Mouse (Mus musculus) ES-E14 (cell line): ENCODE measurements at regions not wholly inside any gene's neighbourhood (a gene's known extent, or its start where the extent isn't known, plus 50 kb on each side); places are given as distances from the start of the nearest gene placed in this dataset.

ENCODE experiments used
- DNase-seq: peaks from one replicate; pipeline ENCODE4 v3.0.0-alpha.2; 2013; ENCODE audit warnings: low read depth, low spot score
- H3K27ac ChIP-seq: 2 replicates; pipeline ENCODE4 v1.5.1; 2012; ENCODE audit warnings: low read depth, mild to moderate bottlenecking, low read length, moderate library complexity, mixed read lengths; ENCODE audit not compliant: poor library complexity, insufficient read depth, severe bottlenecking
- H3K36me3 ChIP-seq: 2 replicates; pipeline ENCODE4 v1.6.1; 2012; ENCODE audit warnings: mild to moderate bottlenecking, low read length, moderate library complexity, mixed read lengths; ENCODE audit not compliant: control insufficient read depth, poor library complexity, insufficient read depth, severe bottlenecking
- H3K4me1 ChIP-seq, 2 experiments: fragments of 150-350 bp in 1 of 2; sonication (generic) in 1 of 2; 2 replicates each; pipeline ENCODE4 v1.6.1; 2012; ENCODE audit warnings: low read length in 2 of 2, mild to moderate bottlenecking in 1 of 2, mixed read lengths in 1 of 2; ENCODE audit not compliant: control insufficient read depth in 2 of 2, insufficient read depth in 2 of 2, poor library complexity in 1 of 2
- H3K4me3 ChIP-seq, 2 experiments: fragments of 150-350 bp in 1 of 2; sonication (generic) in 1 of 2; 2 replicates each; pipeline ENCODE4 v1.5.1; 2012; ENCODE audit warnings: low read length in 2 of 2, low read depth in 1 of 2, mild to moderate bottlenecking in 1 of 2, mixed read lengths in 1 of 2; ENCODE audit not compliant: insufficient read depth in 1 of 2, poor library complexity in 1 of 2, severe bottlenecking in 1 of 2
- H3K9ac ChIP-seq: 2 replicates; pipeline ENCODE4 v1.6.1; 2012; ENCODE audit warnings: low read depth, mild to moderate bottlenecking, low read length, mixed read lengths; ENCODE audit not compliant: poor library complexity, insufficient read depth, severe bottlenecking
- H3K9me3 ChIP-seq: fragments of 150-350 bp; sonication (generic); 2 replicates; pipeline ENCODE4 v1.6.1; 2012; ENCODE audit warnings: low read depth, mild to moderate bottlenecking, low read length; ENCODE audit not compliant: control insufficient read depth, insufficient read depth
- CHD2 ChIP-seq: IDR thresholded peaks from 2 replicates; pipeline ENCODE4 v1.6.1; 2014; ENCODE audit warnings: mild to moderate bottlenecking, low read depth, low read length, inconsistent platforms
- HCFC1 ChIP-seq: IDR thresholded peaks from 2 replicates; pipeline ENCODE4 v1.6.1; 2012; ENCODE audit warnings: low read length, inconsistent platforms, borderline replicate concordance; ENCODE audit not compliant: insufficient read depth
- MAFK ChIP-seq: IDR thresholded peaks from 2 replicates; pipeline ENCODE4 v1.6.1; 2014; ENCODE audit warnings: mild to moderate bottlenecking, low read depth, low read length, inconsistent platforms; ENCODE audit not compliant: insufficient read depth
- ZC3H11A ChIP-seq: IDR thresholded peaks from 2 replicates; pipeline ENCODE4 v1.6.1; 2012; ENCODE audit warnings: low read depth, mild to moderate bottlenecking, inconsistent platforms, low read length, borderline replicate concordance
- ZNF384 ChIP-seq: IDR thresholded peaks from 2 replicates; pipeline ENCODE4 v1.6.1; 2012; ENCODE audit warnings: low read depth, low read length, inconsistent platforms
- in situ Hi-C, 2 experiments: fragments of 600-800 bp; cut with MboI; formaldehyde crosslinking; loops; one replicate each; pipeline ENCODE4 v1.15.1; 2025; ENCODE audit warnings: low sequenced_read_pairs in 2 of 2, inconsistent platforms in 1 of 2; ENCODE audit not compliant: unreplicated experiment in 2 of 2

DNA sequence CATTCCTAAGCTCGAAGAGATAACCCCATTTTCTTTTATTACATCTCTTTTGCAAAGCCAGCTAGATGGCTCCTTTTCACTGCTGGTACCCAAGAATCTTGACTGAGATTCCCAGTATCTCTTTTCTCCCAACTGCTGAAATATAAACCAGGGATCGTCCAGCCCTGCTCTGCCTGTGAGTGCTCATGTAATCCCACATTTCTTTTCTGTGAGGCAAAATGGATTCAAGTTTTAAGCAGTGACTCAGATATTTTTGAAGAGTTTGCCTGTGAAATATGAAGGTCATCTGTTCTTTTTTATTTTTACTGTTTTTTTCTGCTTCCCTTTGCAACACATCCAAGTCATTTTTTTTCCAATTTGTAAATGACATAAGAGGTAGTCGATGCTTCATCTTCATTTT, 363.2 kb upstream of the Sphkap start:
- in situ Hi-C loops: no loop called here

DNA sequence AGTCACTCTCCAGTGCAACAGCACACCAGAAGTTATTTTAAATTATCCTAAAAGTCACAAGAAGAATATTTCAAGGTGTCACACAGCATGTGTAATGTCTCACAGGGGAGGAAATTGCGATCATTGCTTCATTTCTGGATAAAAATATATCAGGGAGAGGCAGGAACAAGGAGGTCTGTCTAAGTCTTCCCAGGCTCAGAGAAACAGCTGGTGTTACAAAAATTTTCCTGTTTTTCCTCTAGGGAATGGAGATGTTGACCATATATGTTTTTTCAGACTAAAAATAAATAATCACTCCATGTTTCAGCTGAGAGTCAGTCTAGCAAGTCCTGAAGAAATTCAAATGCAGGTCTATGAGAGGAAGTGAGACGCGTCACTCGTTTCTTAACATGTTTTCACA, 353.5 kb upstream of the Sphkap start:
- Histone ChIP-seq H3K9me3 (no peaks in the 10 kb centered on the region), H3K36me3 (no peaks in the 10 kb centered on the region), H3K9ac (no peak overlapping the region), H3K4me3 (no peak overlapping the region), H3K27ac (no peak overlapping the region), H3K4me1 (no peaks in the 10 kb centered on the region)
- in situ Hi-C loops: no loop called here
- DNase-seq: no peak
- no peak for TF ChIP-seq CHD2
- no peak for TF ChIP-seq ZNF384
- no peak for TF ChIP-seq ZC3H11A
- TF ChIP-seq HCFC1: no peak
- no peak for TF ChIP-seq MAFK

More for the DNA sequence above, 363.2 kb upstream of the Sphkap start:
- no peaks in the 10 kb centered on the region for H3K36me3 ChIP-seq
- no peak overlapping the region for H3K27ac ChIP-seq
- H3K4me1 ChIP-seq: no peaks in the 10 kb centered on the region
- TF ChIP-seq CHD2 (no peak), HCFC1 (no peak), ZC3H11A (no peak)
- DNase-seq: no peak
- no peak overlapping the region for H3K9ac ChIP-seq
- H3K9me3 ChIP-seq: no peaks in the 10 kb centered on the region
- no peak overlapping the region for H3K4me3 ChIP-seq

DNA sequence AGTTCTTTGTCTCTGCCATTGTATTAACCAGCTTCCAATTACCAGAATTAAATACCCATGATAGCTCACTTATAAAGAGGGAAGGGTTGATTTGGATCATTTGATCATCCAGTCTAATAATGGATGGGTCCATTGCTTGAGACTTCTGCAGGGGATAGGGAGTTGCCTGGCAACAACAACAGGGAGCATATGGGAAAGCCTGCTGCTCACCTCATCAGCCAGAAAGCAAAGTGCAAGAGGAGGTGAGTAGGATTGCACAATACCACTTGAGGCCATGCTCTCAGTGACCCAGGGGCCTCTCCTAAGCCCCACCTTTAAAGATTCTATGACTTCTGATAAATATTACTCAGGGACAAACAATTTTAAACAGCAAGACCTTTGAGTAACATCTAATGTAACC, 348.9 kb upstream of the Sphkap start:
- in situ Hi-C loops: no loop called here
- Histone ChIP-seq H3K4me3 (no peak overlapping the region), H3K27ac (no peak overlapping the region), H3K9me3 (no peaks in the 10 kb centered on the region), H3K4me1 (no peaks in the 10 kb centered on the region), H3K36me3 (no peaks in the 10 kb centered on the region), H3K9ac (no peak overlapping the region)
- DNase-seq: no peak
- TF ChIP-seq ZNF384 (no peak), MAFK (no peak), CHD2 (no peak)

DNA sequence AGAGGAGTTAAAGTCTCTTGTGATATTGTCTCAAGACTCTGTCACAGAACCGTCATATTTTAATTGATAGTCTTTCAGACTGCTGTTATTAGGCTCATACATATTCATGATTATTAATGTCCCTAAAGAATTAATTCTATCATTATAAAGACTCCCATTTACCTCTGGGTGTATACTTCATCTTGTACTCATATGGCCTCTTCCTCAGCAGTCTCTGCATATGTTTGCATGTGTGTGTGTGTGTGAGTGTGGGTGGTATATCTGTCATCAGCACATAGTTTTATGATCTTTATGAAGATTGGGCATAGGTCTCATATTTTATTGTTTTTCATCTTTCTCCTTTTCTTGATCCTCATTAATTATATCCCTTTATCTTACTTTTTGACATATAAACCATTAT, 347.3 kb upstream of the Sphkap start:
- Histone ChIP-seq H3K9me3 (no peaks in the 10 kb centered on the region), H3K36me3 (no peaks in the 10 kb centered on the region), H3K4me1 (no peaks in the 10 kb centered on the region), H3K27ac (no peak overlapping the region), H3K9ac (no peak overlapping the region), H3K4me3 (no peak overlapping the region)
- in situ Hi-C loops: no loop called here
- no peak for DNase-seq
- no peak for TF ChIP-seq MAFK
- no peak for TF ChIP-seq HCFC1
- TF ChIP-seq CHD2: no peak
- no peak for TF ChIP-seq ZC3H11A
- no peak for TF ChIP-seq ZNF384

DNA sequence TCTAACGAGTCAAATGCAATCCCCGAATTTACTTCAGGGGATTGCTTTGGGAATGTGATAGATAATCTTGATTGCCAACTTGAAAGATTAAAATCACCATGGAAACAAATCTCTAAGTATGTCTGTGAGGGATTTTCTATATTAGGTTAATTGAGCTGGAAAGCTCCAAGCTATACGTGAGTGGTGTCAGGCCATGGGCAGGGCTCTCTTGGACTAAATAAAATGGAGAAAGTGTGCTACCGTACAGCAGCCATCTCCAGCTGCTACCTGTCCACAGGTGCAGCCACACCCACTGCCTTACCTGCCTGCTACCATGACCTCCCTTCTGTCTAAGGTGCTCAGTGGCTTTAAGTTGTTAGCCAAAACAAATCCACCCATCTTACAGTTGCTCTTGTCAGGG, 345.0 kb upstream of the Sphkap start:
- H3K27ac ChIP-seq: no peak overlapping the region
- no peaks in the 10 kb centered on the region for H3K36me3 ChIP-seq
- DNase-seq: no peak
- H3K9me3 ChIP-seq: no peaks in the 10 kb centered on the region
- TF ChIP-seq ZNF384 (no peak), MAFK (no peak), CHD2 (no peak), ZC3H11A (no peak), HCFC1 (no peak)
- no peak overlapping the region for H3K4me3 ChIP-seq
- H3K9ac ChIP-seq: no peak overlapping the region
- in situ Hi-C loops: no loop called here
- no peaks in the 10 kb centered on the region for H3K4me1 ChIP-seq
